Mouse (Mus musculus) mature B cell (primary cell): ENCODE measurements around the gene Defa32.
"Not testable (repeated sequence)": the region's sequence is repeated elsewhere in the genome, so short reads cannot be mapped to it uniquely, and the experiment has no call there.

Experiments
- in situ Hi-C: fragments of 300-500 bp; cut with MboI; formaldehyde crosslinking; loops from 2 replicates; pipeline ENCODE4 v1.14.3; 2019

Gene Defa32

GRCm38 (mm10) chr8:21528732-21529131, at the start of gene Defa32:
Defa32 (plus strand) TSS chr8:21529032.
- in situ Hi-C loops: not testable (repeated sequence)

GRCm38 (mm10) chr8:21508958-21509357, 19.9 kb upstream of the Defa32 start, which contains the start of gene Defa20:
Defa20 (plus strand) TSS chr8:21509258.
- in situ Hi-C loops: not testable (repeated sequence)

GRCm38 (mm10) chr8:21565086-21565485, 36.3 kb downstream of the Defa32 start, which contains the start of gene Defa37:
Defa37 (plus strand) TSS chr8:21565386.
- in situ Hi-C loops: not testable (repeated sequence)
